14 mouse cellular contexts compared by ENCODE assay signal in the genomic region with DNA sequence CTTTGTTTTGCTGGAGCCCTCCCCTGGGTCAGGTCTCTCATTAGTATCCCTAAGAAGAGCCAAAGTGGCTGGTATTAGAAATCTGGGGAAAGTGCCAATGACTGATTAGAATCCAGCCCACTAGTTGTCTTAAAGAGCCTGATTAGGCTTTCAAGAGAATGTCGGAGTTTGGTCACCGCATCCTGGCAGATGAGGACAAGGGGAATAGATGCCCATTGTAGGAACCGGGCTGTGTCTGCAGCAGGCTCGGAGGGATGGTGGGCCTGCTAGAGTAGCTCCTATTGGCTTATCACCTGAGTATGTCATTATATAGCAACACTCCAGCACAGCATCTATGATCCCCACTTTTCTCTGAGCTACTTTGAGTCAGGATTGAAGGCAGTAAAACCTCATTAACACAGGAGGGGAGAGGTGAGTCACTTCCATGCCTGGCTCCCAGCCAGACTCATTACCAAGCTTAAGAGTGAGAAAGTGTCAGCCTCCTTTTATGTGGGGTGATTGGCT. TPM values are rescaled to one million over a fixed set of nuclear protein-coding genes. Genes with fewer than 3 reads are reported as not detected.
DNase-seq lines count a peak whose midpoint lies in the region; ATAC-seq and TF ChIP-seq lines count a peak whose summit lies in the region.
"Had no signal": no experiment of that assay in that cellular context is flagged by ENCODE, and none has a peak within 500 bp of the region (broad histone marks: within the 10 kb centered on the region; RNA-seq: fewer than 3 reads in every experiment).

No protein-coding gene starts in this region.

- H3K27ac ChIP-seq in intestine, embryonic 16.5 days (ENCODE audit: low read length) = no peak overlapping the region
- no peak overlapping the region for H3K27ac ChIP-seq in stomach, postnatal 0 days (replicated peaks)
- H3K27ac ChIP-seq: liver, embryonic 13.5 days; midbrain, embryonic 12.5 days had no signal

- TF ChIP-seq EP300 in stomach, postnatal 0 days (optimal IDR thresholded peaks at IDR 0.05) = no peak

- peak; percentile 78 for DNase-seq in heart, adult 11 months
- DNase-seq in heart, postnatal 36 days = no peak
- peak; percentile 48 for DNase-seq in retina, postnatal 1 day
- no peak for DNase-seq in retina, embryonic 14.5 days (ENCODE audit: low spot score)
- peak; percentile 40 for DNase-seq in stomach, postnatal 0 days (ENCODE audit: low spot score)
- DNase-seq in spleen, adult 12 weeks (ENCODE audit: low spot score) = no peak
- no peak for DNase-seq in adrenal gland, postnatal 36 days
- DNase-seq: liver, embryonic 13.5 days had no signal

- TF ChIP-seq CTCF in stomach, postnatal 0 days (IDR thresholded peaks at IDR 0.05; ENCODE audit: low read depth) = no peak

- H3K4me1 ChIP-seq in intestine, embryonic 16.5 days (ENCODE audit: control insufficient read depth, insufficient read depth, low read length) = no peaks in the 10 kb centered on the region
- no peaks in the 10 kb centered on the region for H3K4me1 ChIP-seq in stomach, postnatal 0 days (replicated peaks; ENCODE audit: control insufficient read depth, insufficient read depth)
- H3K4me1 ChIP-seq: midbrain, embryonic 12.5 days had no signal

- peak; percentile 58; the same call in 1 of the 2 replicates for ATAC-seq in intestine, embryonic 16.5 days
- ATAC-seq in stomach, postnatal 0 days (ENCODE audit: low FRiP score, low TSS enrichment) = peak; percentile 41; the same call in 1 of the 2 replicates

- no peak overlapping the region for H3K4me3 ChIP-seq in intestine, embryonic 16.5 days (ENCODE audit: low read length)
- H3K4me3 ChIP-seq in stomach, postnatal 0 days (ENCODE audit: low read depth, low read length) = no peak overlapping the region
- H3K4me3 ChIP-seq: liver, embryonic 13.5 days; midbrain, embryonic 12.5 days had no signal

- H3K27me3 ChIP-seq in intestine, embryonic 16.5 days (replicated peaks; ENCODE audit: control insufficient read depth, insufficient read depth, low read length) = no peaks in the 10 kb centered on the region
- no peaks in the 10 kb centered on the region for H3K27me3 ChIP-seq in stomach, postnatal 0 days (ENCODE audit: control insufficient read depth, insufficient read depth, low read length)
- H3K27me3 ChIP-seq: liver, embryonic 13.5 days; midbrain, embryonic 12.5 days had no signal

- no peaks in the 10 kb centered on the region for H3K36me3 ChIP-seq in intestine, embryonic 16.5 days (ENCODE audit: control insufficient read depth, insufficient read depth, low read length)
- H3K36me3 ChIP-seq in stomach, postnatal 0 days (ENCODE audit: control insufficient read depth, insufficient read depth, low read length) = no peaks in the 10 kb centered on the region
- H3K36me3 ChIP-seq: liver, embryonic 13.5 days; midbrain, embryonic 12.5 days had no signal

- H3K9ac ChIP-seq in intestine, embryonic 16.5 days (ENCODE audit: low read depth, low read length) = no peak overlapping the region
- no peak overlapping the region for H3K9ac ChIP-seq in stomach, postnatal 0 days (ENCODE audit: low read length)
- H3K9ac ChIP-seq: liver, embryonic 13.5 days; midbrain, embryonic 12.5 days had no signal

- WGBS in intestine, embryonic 16.5 days = 80% methylated on average over 4 of the region's 4 CpGs
- WGBS in stomach, postnatal 0 days = 83% methylated on average over 4 of the region's 4 CpGs

- no peak overlapping the region for H3K4me2 ChIP-seq in intestine, embryonic 16.5 days (ENCODE audit: low read depth, low read length)
- no peak overlapping the region for H3K4me2 ChIP-seq in stomach, postnatal 0 days (replicated peaks; ENCODE audit: low read depth)
- H3K4me2 ChIP-seq: liver, embryonic 13.5 days; midbrain, embryonic 12.5 days had no signal

- H3K9me3 ChIP-seq in intestine, embryonic 16.5 days (ENCODE audit: control insufficient read depth, low read length) = no peaks in the 10 kb centered on the region
- no peaks in the 10 kb centered on the region for H3K9me3 ChIP-seq in stomach, postnatal 0 days (ENCODE audit: control insufficient read depth, low read length)
- H3K9me3 ChIP-seq: liver, embryonic 13.5 days; midbrain, embryonic 12.5 days had no signal

- intact Hi-C loops in heart, postnatal 36 days (cut with DNase I) = no loop called here

RNA-seq across cellular contexts. Expression of gene 4930432M17Rik, which starts 15.9 kb away (rescaled TPM):
- total RNA-seq in heart, postnatal 36 days (2021) = not detected
- not detected in 2 replicates for polyA plus RNA-seq in intestine, embryonic 16.5 days (2015; fragmentation: Nextera tagmentation; extraction: Ambion mirVana)
- not detected in 2 replicates for polyA plus RNA-seq in stomach, postnatal 0 days (2015; fragmentation: Nextera tagmentation; extraction: Ambion mirVana)
- total RNA-seq in adrenal gland, postnatal 36 days (2021) = not detected
- total RNA-seq: gastrocnemius, postnatal 4 days had no signal
- polyA plus RNA-seq: C2C12; embryonic facial prominence, embryonic 11.5 days; intestine, embryonic 14.5 days; liver, embryonic 13.5 days; midbrain, embryonic 12.5 days had no signal

RNA-seq across cellular contexts. Expression of gene F3, which starts 36.9 kb away (rescaled TPM):
- 10 to 100 TPM; 23.7 to 30.5 TPM for total RNA-seq in heart, postnatal 36 days (2021)
- 24.7 and 28.6 TPM in 2 replicates for polyA plus RNA-seq in intestine, embryonic 16.5 days (2015; fragmentation: Nextera tagmentation; extraction: Ambion mirVana)
- 26.8 and 29.2 TPM in 2 replicates for polyA plus RNA-seq in stomach, postnatal 0 days (2015; fragmentation: Nextera tagmentation; extraction: Ambion mirVana)
- total RNA-seq in adrenal gland, postnatal 36 days (2021) = 10 to 100 TPM; 11.1 to 12.5 TPM

Comparison
In these comparisons a context has a peak if more than half of its experiments do, and no peak if none do; other contexts are left out.
1. DNase-seq: peak in heart, adult 11 months (single experiment), retina, postnatal 1 day (single experiment) and stomach, postnatal 0 days (single experiment); none in heart, postnatal 36 days (0 of 2), retina, embryonic 14.5 days (single experiment), spleen, adult 12 weeks (single experiment) and adrenal gland, postnatal 36 days (0 of 2).